Mouse (Mus musculus) hindbrain, embryonic 16.5 days (tissue): ENCODE data around the gene Dgcr2. TPM values are rescaled to one million over a fixed set of nuclear protein-coding genes. Genes with fewer than 3 reads are reported as not detected.
A peak's percentile ranks its signal among the peaks of the same experiment; 100 is the strongest.

ENCODE experiments used
- ATAC-seq: fragments of 200-750 bp; cut with Nextera tagmentation; 2 replicates; pipeline ENCODE4 v1.8.0; 2017; ENCODE audit warnings: moderate TSS enrichment, moderate library complexity
- H3K27ac ChIP-seq: fragments of 300-500 bp; sonication (generic); 2 replicates; pipeline ENCODE4 v1.5.1; 2014; ENCODE audit warnings: low read depth, mild to moderate bottlenecking, control low read depth, low read length, moderate library complexity
- H3K27me3 ChIP-seq: fragments of 300-500 bp; sonication (generic); replicated peaks from 2 replicates; pipeline ENCODE4 v1.6.1; 2014; ENCODE audit warnings: low read length; ENCODE audit not compliant: control insufficient read depth, insufficient read depth
- H3K36me3 ChIP-seq: fragments of 300-500 bp; sonication (generic); 2 replicates; pipeline ENCODE4 v1.6.1; 2014; ENCODE audit warnings: mild to moderate bottlenecking, low read length, moderate library complexity, mixed read lengths; ENCODE audit not compliant: control insufficient read depth, insufficient read depth
- H3K4me1 ChIP-seq: fragments of 300-500 bp; sonication (generic); 2 replicates; pipeline ENCODE4 v1.6.1; 2014; ENCODE audit warnings: low read depth, low read length; ENCODE audit not compliant: control insufficient read depth, insufficient read depth
- H3K4me2 ChIP-seq: fragments of 300-500 bp; sonication (generic); 2 replicates; pipeline ENCODE4 v1.6.1; 2014; ENCODE audit warnings: mild to moderate bottlenecking, low read length, control low read depth, moderate library complexity
- H3K4me3 ChIP-seq: fragments of 300-500 bp; sonication (generic); 2 replicates; pipeline ENCODE4 v1.5.1; 2014; ENCODE audit warnings: mild to moderate bottlenecking, low read length, control low read depth, moderate library complexity
- H3K9ac ChIP-seq: fragments of 300-500 bp; sonication (generic); 2 replicates; pipeline ENCODE4 v1.6.1; 2014; ENCODE audit warnings: low read depth, mild to moderate bottlenecking, control low read depth, low read length, moderate library complexity
- H3K9me3 ChIP-seq: fragments of 300-500 bp; sonication (generic); 2 replicates; pipeline ENCODE4 v1.6.1; 2014; ENCODE audit warnings: mild to moderate bottlenecking, low read length, moderate library complexity; ENCODE audit not compliant: control insufficient read depth
- WGBS: fragments of 180-500 bp; shearing (Covaris S2); extraction: QIAGEN DNeasy Blood & Tissue Kit; methylation state at CpG from one replicate; pipeline ENCODE4 v1.1.7; 2014; 5-methylcytosine and 5-hydroxymethylcytosine counted together
- polyA plus RNA-seq: library from polyadenylated mRNA; unstranded; fragments of >200 nt; fragmentation: Nextera tagmentation; extraction: Ambion mirVana; gene quantifications from 2 replicates; pipeline ENCODE4 v1.2.1, GENCODE M21; 2015

The Dgcr2 gene
- polyA plus RNA-seq, 1 experiment from 2014 or later, result 105 TPM

- H3K4me1 ChIP-seq, result peaks cover under 1% of the 10 kb centered on the region
- H3K27ac ChIP-seq, result no peak overlapping the region
- H3K4me2 ChIP-seq, result no peak overlapping the region
- no peaks in the 10 kb centered on the region for H3K9me3 ChIP-seq
- H3K36me3 ChIP-seq, result no peaks in the 10 kb centered on the region
- H3K4me3 ChIP-seq, result no peak overlapping the region
- H3K9ac ChIP-seq, result no peak overlapping the region
- H3K27me3 ChIP-seq, result no peaks in the 10 kb centered on the region; the same call in 1 of the 2 replicates
- WGBS, result 67% methylated on average over 9 of the region's 9 CpGs
- ATAC-seq, result no peak
Measured at GRCm38 (mm10) chr16:17933594-17934444, 35.5 kb upstream of the Dgcr2 start.

GRCm38 (mm10) chr16:17931906-17932460, 33.6 kb upstream of the Dgcr2 start:
- ATAC-seq, result no peak
- Histone ChIP-seq H3K4me1 (peaks cover 4% of the 10 kb centered on the region), H3K4me2 (no peak overlapping the region), H3K27ac (no peak overlapping the region), H3K27me3 (no peaks in the 10 kb centered on the region; the same call in 1 of the 2 replicates), H3K9me3 (no peaks in the 10 kb centered on the region), H3K4me3 (no peak overlapping the region), H3K36me3 (no peaks in the 10 kb centered on the region), H3K9ac (no peak overlapping the region)
- WGBS, result 66% methylated on average over 5 of the region's 5 CpGs

GRCm38 (mm10) chr16:17929631-17930030, 31.3 kb upstream of the Dgcr2 start:
- WGBS, result 57% methylated on average over 2 of the region's 2 CpGs
- no peak for ATAC-seq
- Histone ChIP-seq H3K27me3 (no peaks in the 10 kb centered on the region; the same call in 1 of the 2 replicates), H3K9ac (no peak overlapping the region), H3K36me3 (peaks cover 14% of the 10 kb centered on the region), H3K9me3 (no peaks in the 10 kb centered on the region), H3K4me1 (peaks cover 14% of the 10 kb centered on the region), H3K4me3 (no peak overlapping the region), H3K4me2 (no peak overlapping the region), H3K27ac (no peak overlapping the region)

- Histone ChIP-seq H3K4me1 (peaks cover 14% of the 10 kb centered on the region), H3K9me3 (no peaks in the 10 kb centered on the region), H3K4me3 (no peak overlapping the region), H3K36me3 (peaks cover 15% of the 10 kb centered on the region), H3K4me2 (no peak overlapping the region; the same call in 1 of the 2 replicates), H3K9ac (no peak overlapping the region; the same call in 1 of the 2 replicates), H3K27me3 (no peaks in the 10 kb centered on the region; the same call in 1 of the 2 replicates), H3K27ac (peak overlapping the region; percentile 90)
- WGBS, result 0% methylated on average over 2 of the region's 2 CpGs
- ATAC-seq, result peak; percentile 5; the same call in 1 of the 2 replicates
Measured at GRCm38 (mm10) chr16:17929211-17929610, 30.8 kb upstream of the Dgcr2 start.

GRCm38 (mm10) chr16:17928627-17929104, 30.3 kb upstream of the Dgcr2 start:
- H3K4me1 ChIP-seq, result peaks cover 14% of the 10 kb centered on the region
- H3K27me3 ChIP-seq, result no peaks in the 10 kb centered on the region; the same call in 1 of the 2 replicates
- no peaks in the 10 kb centered on the region for H3K9me3 ChIP-seq
- WGBS, result 1% methylated on average over 9 of the region's 9 CpGs
- H3K4me2 ChIP-seq, result peak overlapping the region; percentile 97
- peak overlapping the region; percentile 95 for H3K4me3 ChIP-seq
- peak overlapping the region; percentile 93 for H3K9ac ChIP-seq
- ATAC-seq, result peak; percentile 50
- H3K27ac ChIP-seq, result peak overlapping the region; percentile 90
- peaks cover 15% of the 10 kb centered on the region for H3K36me3 ChIP-seq

- peaks cover 19% of the 10 kb centered on the region for H3K4me1 ChIP-seq
- no peaks in the 10 kb centered on the region for H3K9me3 ChIP-seq
- H3K36me3 ChIP-seq, result peaks cover 15% of the 10 kb centered on the region
- peak within 1 kb of the TSS; percentile 95 for H3K4me3 ChIP-seq
- no peaks in the 10 kb centered on the region; the same call in 1 of the 2 replicates for H3K27me3 ChIP-seq
- H3K27ac ChIP-seq, result peak within 1 kb of the TSS; percentile 90
- peak; percentile 87 for ATAC-seq
- H3K4me2 ChIP-seq, result peak within 1 kb of the TSS; percentile 97
- H3K9ac ChIP-seq, result peak within 1 kb of the TSS; percentile 93
- WGBS, result under 1% methylated on average over 43 of the region's 47 CpGs
Measured at GRCm38 (mm10) chr16:17928087-17928580, 29.8 kb upstream of the Dgcr2 start, which contains the start of gene Slc25a1. TSS of gene Slc25a1 (minus strand) at chr16:17928219.

GRCm38 (mm10) chr16:17927351-17928082, 29.2 kb upstream of the Dgcr2 start:
- H3K4me1 ChIP-seq, result peaks cover 25% of the 10 kb centered on the region
- peak; percentile 46 for ATAC-seq
- WGBS, result under 1% methylated on average over 51 of the region's 72 CpGs

GRCm38 (mm10) chr16:17922163-17922538, 23.8 kb upstream of the Dgcr2 start:
- Histone ChIP-seq H3K36me3 (peaks cover 15% of the 10 kb centered on the region), H3K9ac (peak overlapping the region; percentile 86), H3K4me3 (peak overlapping the region; percentile 64), H3K4me2 (peak overlapping the region; percentile 99), H3K4me1 (peaks cover 32% of the 10 kb centered on the region), H3K27ac (peak overlapping the region; percentile 78), H3K27me3 (peaks cover 6% of the 10 kb centered on the region; the same call in 1 of the 2 replicates), H3K9me3 (no peaks in the 10 kb centered on the region)
- under 1% methylated on average over 14 of the region's 14 CpGs for WGBS
- peak; percentile 24 for ATAC-seq

More at GRCm38 (mm10) chr16:17927351-17928082, 29.2 kb upstream of the Dgcr2 start:
- Histone ChIP-seq H3K36me3 (peaks cover 15% of the 10 kb centered on the region), H3K4me3 (peak overlapping the region; percentile 95), H3K4me2 (peak overlapping the region; percentile 97), H3K9ac (peak overlapping the region; percentile 93), H3K9me3 (no peaks in the 10 kb centered on the region), H3K27ac (peak overlapping the region; percentile 90), H3K27me3 (no peaks in the 10 kb centered on the region; the same call in 1 of the 2 replicates)
